Mouse (Mus musculus) urinary bladder, postnatal 4 days (tissue): ENCODE measurements around the gene Rnf166.

Experiments used
- DNase-seq, 2 experiments: peaks; one replicate each; pipeline ENCODE4 v3.0.0; 2021 to 2022; ENCODE audit warnings: low spot score in 2 of 2

Rnf166 gene

DNA sequence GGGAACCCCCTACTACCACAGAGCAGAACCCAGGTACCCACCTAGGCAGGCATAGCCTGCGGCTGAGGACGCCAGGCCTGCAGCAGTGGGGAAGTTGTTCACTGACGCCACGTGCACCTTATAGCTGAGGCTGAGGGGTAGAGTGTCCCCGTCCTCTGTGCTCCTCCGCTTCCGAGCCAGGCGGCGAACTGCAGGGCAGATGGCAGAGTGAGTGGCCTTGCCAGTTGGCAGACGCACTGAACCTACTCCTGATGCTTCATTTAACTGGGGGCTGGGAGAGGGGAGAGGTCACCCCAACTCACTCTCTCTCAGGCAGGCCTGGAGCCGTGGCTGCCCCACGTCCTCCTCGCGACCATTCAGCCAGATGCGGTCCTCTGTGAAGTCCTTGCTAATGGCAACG, 36.5 kb downstream of the Rnf166 start:
- DNase-seq, result no peak

DNA sequence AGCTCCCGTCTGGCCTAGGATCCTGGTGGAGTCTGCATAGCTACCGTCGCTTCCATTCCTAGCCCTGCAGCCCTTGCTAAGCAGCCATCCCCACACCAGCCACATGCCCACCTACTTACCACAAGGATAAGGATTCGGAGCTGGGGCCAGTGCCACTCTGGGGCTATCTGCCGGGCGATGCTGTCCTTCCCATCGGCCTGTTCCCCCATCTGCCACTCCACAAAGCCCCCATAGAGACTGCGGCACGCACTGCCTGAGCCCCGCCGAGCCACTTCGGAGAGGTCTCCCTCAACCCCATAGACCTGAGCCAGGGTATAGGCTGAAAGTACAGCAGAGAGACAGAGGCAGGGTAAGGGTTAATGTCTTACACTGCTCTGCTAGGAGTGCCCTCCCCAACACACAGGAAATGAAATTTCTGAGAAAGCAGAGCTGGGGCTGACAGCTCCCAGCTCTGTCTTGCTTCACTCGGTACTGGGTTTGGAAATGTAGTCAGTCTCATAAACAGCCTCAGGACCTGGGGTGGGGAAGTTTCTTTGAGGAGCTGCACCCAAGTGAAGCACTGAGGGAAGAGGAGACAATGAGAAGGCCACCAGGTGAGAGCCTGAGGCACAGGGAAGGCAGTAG, 38.0 kb downstream of the Rnf166 start:
- DNase-seq, result no peak

DNA sequence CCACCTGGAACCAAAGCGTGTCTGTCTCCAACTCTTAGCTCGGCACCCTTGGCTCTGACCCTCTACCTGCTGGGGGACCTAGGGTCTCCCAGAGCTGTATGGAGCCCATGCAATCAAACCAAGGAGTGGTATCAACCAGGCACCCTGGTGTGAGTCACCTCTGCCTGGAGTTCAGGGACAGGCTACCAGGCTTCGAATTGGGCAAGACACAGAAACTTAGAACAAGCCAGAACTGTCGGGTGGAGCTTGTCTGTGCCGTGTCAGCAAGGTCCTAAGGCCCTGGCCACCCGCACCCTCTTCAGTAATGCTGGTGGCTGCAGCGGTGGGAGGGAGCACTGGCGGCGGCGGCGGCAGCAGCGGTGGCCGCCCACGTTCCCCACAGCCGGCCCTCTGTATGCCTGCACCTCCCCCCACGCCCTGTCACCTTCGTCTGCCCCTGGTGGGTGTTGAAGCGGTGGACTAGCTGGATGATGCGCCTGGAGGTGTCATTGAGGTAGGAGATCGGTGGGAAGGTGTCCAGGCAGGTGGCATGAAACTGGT, 39.2 kb downstream of the Rnf166 start:
- no peak for DNase-seq

DNA sequence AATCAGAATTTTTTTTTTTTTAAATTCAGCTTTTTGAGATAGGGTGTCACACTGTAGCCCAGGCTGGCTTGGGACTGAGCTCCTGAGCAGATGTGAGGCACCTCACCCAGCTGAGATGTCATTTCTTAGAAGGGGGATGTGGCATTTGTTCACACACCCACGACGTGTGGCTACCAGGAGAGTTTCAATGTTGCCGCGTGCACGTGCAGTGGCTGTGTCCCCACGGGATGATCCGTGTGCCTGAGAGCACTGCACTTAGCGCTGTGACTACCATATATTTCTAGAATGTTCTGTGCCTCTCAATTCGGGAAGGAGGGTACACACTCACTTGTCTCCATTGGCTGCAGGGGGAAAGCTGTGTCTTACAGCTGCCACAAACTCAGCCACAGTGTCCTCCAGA, 39.7 kb downstream of the Rnf166 start:
- DNase-seq, result no peak

DNA sequence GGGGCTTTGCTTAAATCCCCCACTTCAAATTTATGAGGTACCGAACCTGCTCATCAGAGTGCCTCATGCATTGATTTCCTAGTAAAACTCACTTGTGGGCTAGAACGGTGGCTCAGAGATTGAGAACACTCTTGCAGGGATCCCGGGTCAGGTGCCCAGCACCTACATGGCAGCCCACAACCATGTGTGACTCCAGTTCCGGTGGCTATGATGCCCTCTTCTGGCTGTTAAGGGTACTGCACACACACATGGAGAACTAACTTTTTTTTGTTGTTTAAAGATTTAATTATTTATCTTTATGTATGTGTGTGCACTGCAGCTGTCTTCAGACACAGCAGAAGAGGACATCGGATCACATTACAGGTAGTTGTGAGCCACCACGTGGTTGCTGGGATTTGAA, 40.5 kb downstream of the Rnf166 start:
- DNase-seq, result no peak

DNA sequence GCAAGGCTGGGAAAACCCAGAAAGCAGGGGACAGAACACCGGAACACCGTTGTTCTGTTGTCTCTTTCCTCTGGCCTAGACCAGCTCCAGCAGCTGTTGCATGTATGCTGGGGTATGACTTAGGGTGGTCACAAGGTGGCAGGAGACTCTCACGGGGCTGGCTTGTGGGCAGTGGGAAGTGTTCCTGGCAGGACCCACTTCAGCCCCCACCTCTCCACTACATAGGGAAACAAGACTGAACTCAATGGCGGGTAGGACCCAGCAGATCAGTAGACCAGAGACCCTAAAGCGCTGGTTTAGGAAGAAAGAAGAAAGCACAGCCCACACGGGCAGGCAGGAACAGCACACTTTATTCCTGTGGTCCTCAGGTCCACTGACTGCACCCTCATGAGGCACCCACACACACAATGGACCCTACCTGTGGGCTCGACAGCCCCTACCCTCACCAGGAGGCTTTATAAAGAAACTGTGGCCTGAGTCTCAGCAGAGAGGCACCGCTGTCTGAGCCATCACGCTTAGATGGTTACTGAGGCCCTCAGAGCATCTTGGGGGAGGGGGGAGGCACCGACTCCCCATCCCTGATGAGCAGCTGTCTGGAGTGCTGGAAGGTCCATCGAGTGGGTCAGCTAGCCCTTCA, 42.5 kb downstream of the Rnf166 start:
- DNase-seq, result no peak

DNA sequence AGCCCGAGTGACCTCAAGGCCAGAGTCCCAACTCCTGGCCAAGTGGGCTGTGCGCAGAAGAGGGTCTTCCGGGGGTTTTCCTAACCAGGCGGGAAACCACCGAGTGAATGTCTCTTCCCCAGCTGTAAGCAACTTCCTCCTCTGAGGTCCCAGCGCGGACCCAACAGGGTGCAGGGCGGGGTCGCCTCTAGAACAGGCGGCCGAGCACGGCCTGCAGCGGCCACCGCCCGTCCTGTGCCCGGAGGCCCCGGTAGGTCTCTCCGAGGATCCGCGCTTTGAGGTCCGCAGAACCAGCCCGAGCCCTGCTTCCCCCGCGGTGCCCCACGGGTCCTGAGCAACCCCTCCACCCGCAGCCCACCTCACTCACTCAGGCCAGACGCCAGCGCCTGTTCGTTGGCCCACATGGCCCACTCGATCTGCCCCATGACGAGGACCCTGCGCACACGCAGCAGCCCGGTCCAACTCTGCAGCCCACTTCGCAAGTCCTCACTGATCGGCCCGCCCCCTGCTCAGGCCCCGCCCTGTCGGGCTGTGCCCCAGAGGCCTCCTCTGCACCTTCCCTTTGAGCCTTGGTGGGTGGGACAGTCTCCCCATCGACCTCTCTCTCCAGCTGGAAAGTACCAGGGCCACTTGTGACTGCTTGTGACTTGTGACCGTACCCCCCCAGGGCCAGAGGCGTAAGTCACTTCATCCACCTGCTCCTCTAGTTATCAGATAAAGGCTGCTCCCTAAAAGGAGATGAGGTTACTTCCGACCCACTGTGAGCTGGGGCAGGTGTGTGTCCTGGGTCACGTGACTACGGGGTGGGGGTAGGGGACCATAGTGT, 43.2 kb downstream of the Rnf166 start, which contains the start of gene Cyba:
TSS of gene Cyba (minus strand) at position 488 of the 826 bp plus-strand sequence.
- DNase-seq, result peak; percentile 74 to 79

DNA sequence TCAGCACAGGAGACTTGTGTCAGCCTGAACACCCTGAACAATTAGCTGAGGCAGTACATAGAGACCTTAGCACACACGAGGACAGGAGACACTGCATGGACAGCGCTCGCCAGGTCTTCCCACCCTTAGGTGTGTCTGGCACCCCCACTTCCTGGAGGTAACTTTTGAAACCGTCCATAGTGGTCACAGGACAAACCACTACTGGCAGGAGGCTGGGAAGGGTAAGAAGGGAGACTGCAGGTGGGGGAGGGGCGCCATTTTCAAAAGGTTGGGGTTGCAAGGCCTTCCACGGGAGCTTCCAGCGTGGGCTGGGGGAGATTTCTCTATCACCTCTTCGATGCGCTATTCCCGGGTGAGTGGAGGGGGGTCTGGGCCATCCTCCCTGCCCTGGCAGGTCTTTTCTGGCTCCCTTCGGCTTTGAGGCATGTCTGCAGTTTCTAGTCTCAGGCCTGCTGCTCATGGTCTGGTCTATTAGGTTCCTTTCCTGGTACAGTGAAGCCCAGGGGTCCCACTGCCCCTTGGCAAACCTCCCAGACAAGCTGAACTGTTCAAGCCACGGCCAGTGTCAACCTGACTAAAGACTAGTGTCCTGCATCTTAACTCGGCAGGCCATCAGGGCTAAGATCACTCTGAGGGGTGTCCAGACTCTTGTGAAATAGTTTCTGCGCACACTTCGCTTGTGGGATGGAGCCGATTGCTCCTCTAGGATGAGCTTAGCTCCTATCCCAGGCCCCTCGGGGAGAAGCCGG, 44.0 kb downstream of the Rnf166 start:
- DNase-seq, result no peak

DNA sequence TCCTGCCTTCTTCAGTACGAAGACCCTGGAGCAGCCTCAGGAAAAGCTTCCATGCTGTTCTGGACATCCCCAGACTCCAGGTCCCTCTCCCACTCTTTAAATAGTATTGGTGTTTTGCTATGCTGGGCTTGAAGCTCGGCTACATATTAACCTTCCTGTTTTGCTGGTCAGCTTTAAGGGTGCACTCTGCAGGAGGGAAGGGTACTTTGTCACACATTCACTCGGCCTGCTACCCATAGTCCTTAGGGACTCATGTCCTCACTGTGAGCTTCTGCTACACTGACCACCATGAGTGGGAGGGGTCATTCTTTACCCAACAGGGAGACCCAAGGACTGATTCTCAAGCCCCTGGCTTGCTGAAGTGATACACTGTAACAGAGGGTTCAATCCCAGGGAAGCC, 45.2 kb downstream of the Rnf166 start:
- no peak for DNase-seq

DNA sequence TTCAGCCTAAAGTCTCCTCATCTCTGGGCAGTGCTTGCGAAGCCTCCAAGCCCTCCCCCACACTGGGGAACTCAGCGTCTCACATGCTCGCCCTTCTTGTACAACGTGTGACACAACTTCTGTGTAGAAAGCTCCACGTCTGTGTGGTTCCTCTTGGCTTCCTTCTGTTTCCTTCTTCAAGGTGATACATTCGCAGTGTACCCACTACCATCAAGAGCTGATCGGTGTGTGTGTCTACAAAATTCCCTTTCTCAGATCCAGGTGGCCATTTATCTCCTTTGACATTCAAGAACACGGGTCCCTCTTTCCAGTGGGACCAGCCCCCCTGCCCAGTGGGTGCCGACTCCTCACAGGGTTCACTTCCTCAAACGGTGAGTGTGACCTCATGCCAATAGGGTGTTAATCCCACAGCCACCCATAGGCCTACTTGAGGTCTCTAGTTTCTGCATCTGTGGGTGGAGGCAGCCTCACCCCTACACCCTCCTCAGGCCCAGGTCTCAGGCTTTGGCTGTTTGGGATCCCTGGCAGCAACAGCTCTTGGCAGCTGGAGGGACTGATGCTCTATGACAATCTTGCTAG, 45.7 kb downstream of the Rnf166 start:
- no peak for DNase-seq

DNA sequence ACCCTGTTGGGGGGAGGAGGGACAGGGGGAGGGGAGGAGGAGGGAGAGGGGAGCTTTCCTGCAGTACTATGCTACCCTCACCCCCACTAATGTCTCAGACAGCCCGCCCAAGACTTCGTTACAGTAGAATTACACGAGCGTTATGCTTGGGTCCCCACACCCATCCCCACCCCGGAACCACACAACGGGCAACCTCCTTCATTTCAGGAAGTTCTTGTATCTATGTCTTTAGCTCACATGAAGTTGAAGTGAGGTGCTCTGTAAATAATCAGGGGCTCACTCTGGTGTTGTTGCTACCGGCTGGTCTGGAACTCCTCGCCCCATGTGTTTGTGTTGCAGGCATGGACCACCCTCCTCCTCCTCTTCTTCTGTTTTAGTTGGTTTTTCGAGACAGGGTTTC, 47.7 kb downstream of the Rnf166 start:
- DNase-seq, result no peak

DNA sequence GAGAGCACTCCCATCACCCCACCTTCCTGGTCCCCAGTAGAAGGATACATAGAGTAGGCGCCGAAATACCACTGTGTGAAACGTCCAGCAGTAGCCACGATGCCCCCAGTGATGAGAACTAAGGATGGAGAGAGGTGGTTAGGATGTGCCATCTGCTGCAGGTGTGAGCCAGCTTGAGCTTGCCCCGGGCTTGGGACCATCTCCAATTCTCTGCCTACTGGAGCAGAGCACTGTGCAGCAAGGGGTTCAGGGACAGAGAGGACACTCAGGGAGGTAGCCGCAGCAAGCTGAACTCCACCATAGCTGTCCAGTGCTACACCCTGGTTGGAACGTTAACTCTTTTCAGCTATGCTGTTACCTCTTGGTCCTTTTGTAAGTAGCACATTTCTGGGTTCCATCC, 48.3 kb downstream of the Rnf166 start:
- no peak for DNase-seq

DNA sequence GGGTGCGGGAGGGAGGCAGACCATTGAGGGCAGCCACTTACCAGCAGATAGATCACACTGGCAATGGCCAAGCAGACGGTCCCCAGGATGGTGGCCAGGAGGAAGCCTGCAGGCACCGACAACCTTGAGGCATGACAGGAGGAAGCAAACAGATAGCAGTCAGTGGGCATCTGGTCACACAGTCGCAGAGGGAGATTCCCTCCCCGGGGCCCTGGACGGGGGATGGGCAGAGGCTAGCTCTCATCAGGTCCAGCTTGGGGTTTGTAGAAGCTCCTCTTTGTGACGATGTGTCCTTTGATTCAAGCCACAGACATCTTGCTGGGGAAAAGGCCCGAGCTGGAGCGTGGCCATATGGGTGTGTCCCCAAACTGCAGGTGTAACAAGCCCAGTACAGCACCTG, 49.7 kb downstream of the Rnf166 start:
- DNase-seq, result no peak

DNA sequence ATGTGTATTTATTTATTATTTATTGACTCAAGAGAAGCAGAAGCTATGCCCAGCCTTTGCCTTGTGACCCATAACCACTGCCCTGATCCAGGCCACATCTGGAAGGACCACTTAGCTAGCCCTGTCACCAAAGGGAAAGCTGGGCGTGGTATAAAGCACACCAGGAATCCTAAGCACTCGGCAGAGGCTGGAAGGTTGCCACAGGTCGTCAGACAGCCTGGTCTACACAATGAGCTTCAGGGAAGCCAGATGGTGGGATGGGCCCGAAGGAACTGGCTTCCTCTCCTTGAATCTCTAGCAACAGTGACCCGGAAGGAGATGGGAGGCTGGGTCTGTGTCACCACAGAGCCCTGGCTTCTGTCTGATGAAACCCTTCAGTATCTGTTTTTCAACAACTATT, 52.2 kb downstream of the Rnf166 start:
- DNase-seq, result no peak

DNA sequence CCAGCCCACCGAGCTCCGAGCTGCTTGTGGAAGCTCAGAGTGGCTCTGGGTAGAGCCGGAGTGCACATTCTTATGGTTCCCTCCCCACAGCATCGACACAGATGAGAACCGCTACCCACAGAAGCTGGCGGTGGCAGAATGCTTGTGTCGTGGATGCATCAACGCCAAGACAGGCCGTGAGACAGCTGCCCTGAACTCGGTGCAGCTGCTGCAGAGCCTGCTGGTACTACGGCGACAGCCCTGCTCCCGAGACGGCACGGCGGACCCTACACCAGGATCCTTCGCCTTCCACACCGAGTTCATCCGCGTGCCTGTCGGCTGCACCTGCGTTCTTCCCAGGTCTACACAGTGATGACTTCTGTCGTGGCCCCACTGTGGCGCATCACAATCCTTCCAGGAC, 52.6 kb downstream of the Rnf166 start:
- DNase-seq, result no peak

DNA sequence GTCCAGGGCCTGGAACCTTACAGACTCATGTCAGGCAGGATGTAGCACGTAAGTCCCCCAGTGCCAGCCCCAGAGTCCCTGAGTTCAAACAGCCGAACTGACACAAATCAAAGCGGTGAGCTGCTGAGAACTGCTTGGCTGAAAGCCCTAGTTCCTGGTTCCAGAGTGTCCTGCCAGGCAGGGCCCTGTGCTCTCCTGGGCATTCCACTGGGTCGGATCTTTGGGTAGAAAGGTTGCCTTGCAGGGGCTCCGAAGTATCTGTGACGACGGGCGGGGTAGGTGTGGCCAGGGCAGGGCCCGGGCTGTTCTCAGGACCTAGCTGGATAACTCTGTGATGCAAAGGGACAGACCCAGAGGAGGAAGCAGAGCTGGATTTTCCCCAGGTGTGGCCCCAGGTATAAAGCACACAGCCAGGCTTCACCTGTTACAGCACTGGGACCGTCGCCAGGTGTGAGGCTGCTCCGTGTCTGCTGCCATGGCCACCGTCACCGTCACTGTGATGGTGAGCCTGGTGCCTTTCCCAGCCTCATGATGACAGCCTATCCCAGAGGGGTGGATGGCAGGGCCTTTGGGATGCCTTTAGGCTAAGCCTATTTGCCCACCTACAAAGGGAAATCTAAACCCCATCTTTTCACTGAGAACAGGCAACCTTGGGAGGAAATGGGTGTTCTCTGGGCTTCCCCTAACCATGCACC, 54.3 kb downstream of the Rnf166 start, which contains the start of gene Il17c:
TSS of gene Il17c (plus strand) at position 645 of the 695 bp plus-strand sequence.
- DNase-seq, result no peak

DNA sequence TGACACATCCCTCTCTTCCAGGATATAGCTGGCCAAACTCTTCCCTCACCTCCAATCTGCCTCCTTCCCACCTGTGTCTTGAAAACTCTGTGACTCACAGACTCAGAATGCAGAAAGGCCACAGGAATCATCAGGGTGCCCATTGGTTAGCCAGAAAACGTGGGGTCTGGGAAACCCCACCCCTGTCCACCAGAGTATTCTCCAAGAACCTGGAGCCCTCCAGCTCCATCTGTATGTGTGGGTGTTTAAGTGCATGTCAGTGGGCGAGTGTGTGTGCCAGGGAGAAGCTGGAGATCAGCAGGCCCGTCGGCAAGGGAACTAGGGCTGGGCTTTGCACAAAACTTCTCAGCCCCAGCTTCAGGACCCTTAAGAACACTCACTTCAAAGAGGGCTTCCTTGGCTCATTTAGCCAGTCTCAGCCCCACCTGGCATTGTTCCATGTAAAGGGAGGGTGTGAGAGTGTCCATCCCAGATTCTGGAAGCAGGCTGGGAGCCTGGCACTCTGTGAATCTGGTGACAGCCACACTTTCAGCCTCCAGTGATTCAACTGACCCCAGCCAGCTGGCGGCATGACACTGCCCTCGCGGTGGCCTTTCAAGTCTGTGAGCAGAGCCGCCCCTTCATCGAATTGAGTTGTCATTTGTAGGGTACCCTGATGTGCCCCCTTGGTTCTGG, 55.8 kb downstream of the Rnf166 start:
- no peak for DNase-seq
